Mouse (Mus musculus) c-Kit-negative CD71-positive TER-119-positive erythroid progenitor cells, embryonic 14.5 days (primary cell): Measurements from ENCODE around the gene Ccdc96.

Source experiments
- DNase-seq: peaks from one replicate; pipeline ENCODE4 v3.0.0-alpha.2; 2013; ENCODE audit warnings: low read depth, low spot score

The Ccdc96 gene

DNA sequence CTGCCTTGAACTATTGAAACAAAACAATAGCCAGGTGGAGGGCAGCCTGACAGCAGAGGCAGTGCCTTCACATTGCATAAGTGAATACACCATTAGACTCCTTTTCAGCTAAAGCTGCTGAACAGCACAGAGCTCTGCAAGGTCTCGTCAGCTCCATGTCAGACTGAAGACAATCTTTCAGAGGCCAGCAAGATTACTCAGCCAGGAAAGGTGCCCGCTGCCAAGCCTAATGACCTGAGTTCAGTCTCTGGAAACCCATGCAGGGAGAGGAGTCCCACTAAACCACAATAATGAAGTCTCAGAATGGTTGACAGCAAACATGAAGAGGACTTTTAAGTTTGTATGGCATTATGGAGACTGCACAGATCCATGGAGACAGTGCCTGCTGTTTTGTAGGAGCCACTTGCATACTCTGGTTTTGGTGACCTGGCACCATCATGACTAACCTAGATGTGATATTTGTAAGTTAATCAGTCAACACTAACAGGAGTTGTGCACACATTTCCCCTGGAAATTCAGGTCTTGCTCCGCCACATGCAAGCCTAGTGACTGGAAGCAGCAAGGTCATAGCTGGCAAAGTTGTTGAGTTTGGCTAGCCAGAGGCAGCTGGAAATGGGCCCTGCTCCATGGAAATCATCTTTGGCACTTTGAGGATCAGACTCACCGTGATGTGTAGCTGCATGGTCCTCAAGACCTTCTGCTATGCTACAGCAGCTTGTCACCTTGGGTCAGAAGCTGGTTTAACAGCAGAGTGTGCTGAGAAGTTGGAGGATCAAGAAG, 11.3 kb upstream of the Ccdc96 start:
- no peak for DNase-seq

GRCm38 (mm10) chr5:36474283-36474682, 10.1 kb upstream of the Ccdc96 start:
- peak; percentile 68 for DNase-seq

GRCm38 (mm10) chr5:36477486-36477885, 6.9 kb upstream of the Ccdc96 start:
- no peak for DNase-seq

DNA sequence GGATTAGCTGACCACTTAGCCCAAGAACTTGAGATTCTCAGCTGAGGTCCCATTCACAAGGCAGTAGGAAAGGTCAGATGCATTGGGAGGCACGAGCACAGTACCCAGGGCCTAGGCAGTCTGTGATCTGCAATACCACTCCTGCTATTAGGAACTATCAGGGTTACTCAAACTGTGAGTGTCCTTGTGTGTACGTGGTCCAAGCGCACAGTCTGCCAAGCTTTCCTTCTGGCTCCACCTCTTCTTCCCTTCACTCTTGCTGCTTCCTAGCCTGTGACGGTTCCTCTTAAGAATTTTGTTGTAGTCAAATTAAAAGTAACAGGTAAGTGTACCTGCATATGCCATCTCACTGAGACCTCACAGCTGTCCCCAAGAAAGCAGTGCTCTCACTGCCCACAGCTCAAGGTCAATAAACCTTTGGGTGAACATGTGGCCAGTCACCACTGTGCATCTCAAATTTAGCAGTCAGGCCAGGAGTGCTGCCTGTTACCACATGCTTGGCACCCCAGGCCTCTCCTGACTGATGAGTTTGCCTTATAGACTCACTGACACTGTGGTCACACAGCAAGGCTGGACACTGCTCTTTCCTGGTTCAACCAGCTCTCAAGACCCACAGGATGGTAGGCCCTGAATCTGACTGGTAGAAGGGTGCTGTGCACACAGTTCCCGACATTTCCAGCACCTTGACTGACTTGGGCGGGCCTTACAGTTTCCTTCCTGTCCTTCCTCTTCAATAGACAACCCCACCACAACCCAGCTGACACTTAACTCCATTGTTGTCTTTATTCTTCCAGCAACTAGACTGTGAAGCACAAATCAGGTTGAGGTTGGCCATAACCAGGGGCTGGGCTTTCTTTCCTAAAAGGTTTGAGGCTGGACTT, 5.6 kb upstream of the Ccdc96 start:
- DNase-seq = no peak

DNA sequence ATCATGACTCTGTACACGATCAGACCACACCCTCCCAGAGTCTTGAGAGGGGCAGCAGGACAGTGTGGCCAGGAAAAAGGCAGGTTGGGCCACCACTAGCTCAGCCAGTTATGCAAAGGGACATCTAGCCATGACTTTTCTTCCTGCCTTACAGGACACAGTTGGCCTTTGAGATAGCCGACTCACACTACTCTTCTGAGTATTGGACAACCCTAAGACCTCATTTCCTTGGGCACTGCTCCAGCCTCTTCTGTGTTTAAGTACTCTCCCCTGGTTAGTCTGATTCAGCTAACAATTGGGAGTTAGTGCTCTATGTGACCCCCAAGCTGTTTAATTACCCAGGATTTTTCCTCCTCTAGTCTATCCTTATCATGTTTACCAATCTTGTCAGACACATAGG, 4.7 kb upstream of the Ccdc96 start:
- no peak for DNase-seq

GRCm38 (mm10) chr5:36480398-36480797, 4.0 kb upstream of the Ccdc96 start:
- no peak for DNase-seq

- DNase-seq = no peak
These were observed 3.3 kb upstream of the Ccdc96 start for GRCm38 (mm10) chr5:36481114-36481513.

- peak; percentile 32 for DNase-seq
These were observed 936 bp upstream of the Ccdc96 start for GRCm38 (mm10) chr5:36483203-36484101.

GRCm38 (mm10) chr5:36485306-36485705, 918 bp downstream of the Ccdc96 start:
- DNase-seq = no peak

DNA sequence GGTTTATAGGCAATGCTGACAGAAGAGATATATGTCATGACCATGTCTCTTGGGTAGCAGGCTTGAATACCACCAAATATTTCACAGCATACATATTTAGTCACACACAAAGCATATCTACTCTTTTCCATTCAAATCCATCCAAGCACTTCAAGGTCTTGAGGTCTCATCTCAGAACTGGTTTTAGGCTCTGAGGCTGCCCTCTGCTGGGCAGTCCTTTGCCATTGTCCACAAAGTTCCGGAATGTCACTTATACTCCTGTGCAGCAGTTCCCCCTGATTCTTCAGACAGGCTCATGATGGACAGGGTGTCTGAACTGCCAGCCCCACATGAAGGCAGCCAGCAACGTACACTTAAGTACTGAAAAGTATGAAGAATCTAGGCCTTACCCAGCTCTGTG, 4.8 kb downstream of the Ccdc96 start:
- DNase-seq = no peak

GRCm38 (mm10) chr5:36493919-36494318, 9.5 kb downstream of the Ccdc96 start:
- no peak for DNase-seq

DNA sequence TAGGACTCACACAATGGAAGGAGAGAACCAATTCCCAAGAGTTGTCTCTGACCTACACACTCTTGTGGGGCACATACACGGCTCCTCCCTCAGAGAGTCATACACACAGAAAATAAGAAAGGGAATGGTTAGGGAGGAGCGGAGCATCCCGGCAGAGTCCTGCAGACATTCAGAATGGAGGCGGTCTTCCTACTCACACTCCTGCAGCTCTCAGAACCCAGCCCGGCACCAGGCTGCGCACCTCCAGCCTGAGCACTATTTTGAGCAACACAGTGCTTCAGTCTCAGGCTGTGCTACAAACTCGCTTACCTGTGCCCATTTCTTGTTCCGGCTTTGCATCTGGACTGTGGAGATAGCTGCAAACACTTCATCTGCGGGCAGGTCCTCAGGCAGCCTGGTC, 10.3 kb downstream of the Ccdc96 start:
- DNase-seq = no peak

GRCm38 (mm10) chr5:36505235-36505634, 20.8 kb downstream of the Ccdc96 start:
- no peak for DNase-seq

DNA sequence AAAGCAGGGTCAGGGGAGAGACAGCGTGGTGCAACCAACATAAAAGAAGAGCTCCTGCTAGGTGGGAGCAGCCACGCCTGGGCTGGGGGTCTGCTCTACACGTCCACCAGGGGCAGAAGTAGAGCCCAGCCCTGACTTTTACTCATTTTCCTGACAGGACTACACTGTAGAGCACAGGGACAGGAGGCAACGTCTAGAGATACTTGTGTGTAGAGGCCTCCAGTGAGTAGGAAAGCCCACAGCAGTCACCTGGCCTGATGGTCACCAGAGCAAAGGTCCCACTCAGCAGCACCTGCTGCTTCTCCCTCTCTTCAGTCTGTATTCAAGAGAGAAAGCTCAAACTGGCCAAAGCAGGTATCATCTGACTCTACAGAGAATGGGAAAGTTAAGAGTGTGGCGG, 21.3 kb downstream of the Ccdc96 start:
- no peak for DNase-seq

DNA sequence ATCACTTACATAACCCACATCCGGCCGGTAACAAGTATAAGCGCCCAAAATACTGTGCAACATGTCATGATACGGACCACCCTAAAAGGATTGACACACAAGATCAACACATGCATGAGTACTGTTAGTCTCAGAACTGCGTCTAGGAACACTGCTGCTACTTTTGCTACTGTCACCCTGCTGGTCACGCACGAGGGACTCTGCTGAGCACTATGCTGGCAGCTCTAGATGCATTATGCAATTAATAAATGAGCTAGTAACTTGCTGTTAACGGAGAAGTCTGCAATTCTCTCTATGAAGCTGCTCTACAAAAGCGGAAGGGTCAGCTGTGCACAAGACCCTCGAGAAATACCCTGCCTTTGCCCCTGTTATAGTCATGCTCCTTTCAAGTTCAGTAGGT, 24.0 kb downstream of the Ccdc96 start:
- no peak for DNase-seq

DNA sequence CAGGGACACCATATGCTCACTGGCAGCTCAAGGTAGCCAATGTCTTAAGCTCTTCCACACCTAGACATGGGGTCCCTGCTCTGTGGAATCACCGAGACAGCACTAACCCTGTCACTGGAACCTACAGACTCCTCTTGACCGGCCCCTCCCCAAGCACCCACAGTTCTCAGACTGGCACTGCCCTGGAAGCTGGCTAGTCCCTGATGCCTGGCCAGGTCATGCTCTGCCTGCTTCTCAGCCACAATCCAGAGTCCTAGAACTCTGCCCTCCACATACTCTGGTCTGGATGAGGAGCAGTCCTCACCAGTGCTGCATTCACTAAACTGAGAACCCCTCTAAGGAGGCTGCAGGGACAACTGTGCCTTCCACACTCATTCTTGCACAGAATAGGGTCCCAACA, 26.6 kb downstream of the Ccdc96 start:
- DNase-seq = no peak

DNA sequence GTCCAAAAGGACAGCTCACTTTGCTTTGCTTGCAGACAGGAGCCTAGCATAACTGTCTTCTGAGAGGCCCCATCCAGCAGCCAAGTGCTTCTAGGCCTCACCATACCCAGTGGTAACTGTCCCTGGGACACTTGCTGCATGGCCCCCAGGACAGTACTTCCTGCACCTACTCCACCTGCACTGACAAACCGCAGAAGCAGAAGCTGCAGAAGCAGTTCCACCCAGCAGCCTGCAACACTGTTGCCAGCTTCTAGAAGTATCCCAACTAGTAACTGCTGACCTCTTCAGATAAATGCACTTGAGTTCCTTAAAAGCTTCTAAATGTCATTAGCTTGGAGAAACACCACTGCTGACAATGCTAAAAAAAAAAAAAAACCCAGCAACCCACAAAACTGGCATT, 30.7 kb downstream of the Ccdc96 start:
- DNase-seq = no peak

- no peak for DNase-seq
These were observed 31.2 kb downstream of the Ccdc96 start for GRCm38 (mm10) chr5:36515558-36515957.

- DNase-seq = no peak
These were observed 33.2 kb downstream of the Ccdc96 start for GRCm38 (mm10) chr5:36517596-36517995.

DNA sequence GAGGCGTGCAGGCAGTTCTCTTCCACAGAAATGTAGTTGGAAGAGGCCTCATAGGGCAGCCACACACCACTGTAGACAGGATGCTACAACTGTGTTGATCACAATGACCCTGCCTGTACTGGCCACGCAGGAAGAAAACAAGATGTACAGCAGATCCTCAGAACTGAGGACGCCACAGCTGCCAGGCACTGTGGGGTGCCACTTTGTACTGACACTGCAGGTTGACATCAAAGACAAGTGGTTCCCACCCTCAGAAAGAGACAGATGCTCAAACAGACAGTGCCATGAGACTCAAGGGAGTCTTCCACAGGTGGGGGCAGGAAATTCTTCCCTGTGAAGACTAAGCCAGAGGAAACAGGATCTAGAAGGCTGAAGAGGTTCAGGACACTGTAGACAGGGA, 35.4 kb downstream of the Ccdc96 start:
- no peak for DNase-seq

DNA sequence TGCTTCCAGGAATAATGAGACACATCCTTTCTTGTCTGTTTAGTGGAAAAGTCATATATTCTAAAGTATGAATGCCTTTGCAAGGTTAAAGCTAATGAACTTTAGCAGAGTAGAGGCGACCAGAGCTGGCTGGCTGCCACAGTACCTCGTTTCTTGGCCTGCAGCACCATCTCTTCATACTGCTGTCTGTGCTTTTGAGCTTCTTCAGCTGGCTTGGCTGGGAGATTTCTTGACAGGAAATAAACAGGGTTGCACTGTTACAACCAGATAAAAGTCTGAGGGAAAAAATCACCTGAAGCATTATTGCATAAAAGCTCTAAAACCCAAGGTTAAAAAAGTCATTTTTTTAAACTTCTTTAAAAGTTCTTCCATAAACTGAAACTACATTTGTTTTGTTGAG, 38.4 kb downstream of the Ccdc96 start:
- DNase-seq = no peak

DNA sequence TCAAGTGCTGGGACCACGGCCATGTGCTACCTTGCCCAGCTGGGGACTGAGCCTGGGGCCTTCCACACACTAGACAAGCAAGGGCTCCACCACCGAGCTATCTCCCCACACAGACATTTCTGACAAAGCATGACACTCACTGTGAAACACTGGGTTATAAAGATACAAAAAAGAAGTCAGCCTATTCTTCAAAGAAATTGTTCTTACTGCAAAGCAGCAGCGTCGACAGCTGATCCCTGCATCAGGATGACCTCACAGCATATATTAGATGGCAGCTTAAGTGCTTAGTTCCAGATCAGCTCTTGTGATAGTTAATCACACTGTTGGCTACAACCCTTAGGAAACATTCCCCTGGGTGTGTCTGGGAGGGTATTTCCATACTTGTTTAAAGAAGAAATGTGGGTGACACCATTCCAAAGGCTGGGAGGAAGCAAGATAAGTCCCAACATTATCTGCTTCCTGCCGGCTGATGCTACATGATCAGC, 38.9 kb downstream of the Ccdc96 start:
- DNase-seq = no peak
